Mouse (Mus musculus) limb, embryonic 12.5 days (tissue): ENCODE results near the gene Serpinf1. TPM values are rescaled to one million over a fixed set of nuclear protein-coding genes. Genes with fewer than 3 reads are reported as not detected.
"Not testable (repeated sequence)": the region's sequence is repeated elsewhere in the genome, so short reads cannot be mapped to it uniquely, and the experiment has no call there.

Experiments used
- ATAC-seq: fragments of 200-750 bp; cut with Nextera tagmentation; 2 replicates; pipeline ENCODE4 v1.8.0; 2017; ENCODE audit warnings: low read depth, moderate TSS enrichment; ENCODE audit not compliant: insufficient number of reproducible peaks, insufficient read depth, low FRiP score, low TSS enrichment
- H3K27ac ChIP-seq: fragments of 300-500 bp; sonication (generic); 2 replicates; pipeline ENCODE4 v1.5.1; 2016; ENCODE audit warnings: mild to moderate bottlenecking, moderate library complexity
- H3K27me3 ChIP-seq: fragments of 300-500 bp; sonication (generic); 2 replicates; pipeline ENCODE4 v1.6.1; 2016; ENCODE audit warnings: mild to moderate bottlenecking, moderate library complexity
- H3K36me3 ChIP-seq: fragments of 300-500 bp; sonication (generic); 2 replicates; pipeline ENCODE4 v1.6.1; 2016; ENCODE audit warnings: mild to moderate bottlenecking, moderate library complexity
- H3K4me1 ChIP-seq: fragments of 300-500 bp; sonication (generic); replicated peaks from 2 replicates; pipeline ENCODE4 v1.6.1; 2016
- H3K4me2 ChIP-seq: fragments of 300-500 bp; sonication (generic); 2 replicates; pipeline ENCODE4 v1.6.1; 2016; ENCODE audit warnings: mild to moderate bottlenecking, moderate library complexity
- H3K4me3 ChIP-seq: fragments of 300-500 bp; sonication (generic); replicated peaks from 2 replicates; pipeline ENCODE4 v1.5.1; 2016; ENCODE audit warnings: mild to moderate bottlenecking
- H3K9ac ChIP-seq: fragments of 300-500 bp; sonication (generic); replicated peaks from 2 replicates; pipeline ENCODE4 v1.6.1; 2016; ENCODE audit warnings: mild to moderate bottlenecking, moderate library complexity
- H3K9me3 ChIP-seq: fragments of 300-500 bp; sonication (generic); 2 replicates; pipeline ENCODE4 v1.6.1; 2016; ENCODE audit warnings: mild to moderate bottlenecking, moderate library complexity
- WGBS: fragments of 180-500 bp; shearing (Covaris S2); methylation state at CpG from one replicate; pipeline ENCODE4 v1.1.7; 2016; 5-methylcytosine and 5-hydroxymethylcytosine counted together
- polyA plus RNA-seq: library from polyadenylated mRNA; unstranded; fragments of >200 nt; fragmentation: Nextera tagmentation; extraction: Ambion mirVana; gene quantifications from 2 replicates; pipeline ENCODE4 v1.2.1, GENCODE M21; 2016

Serpinf1 gene
- polyA plus RNA-seq, 1 experiment from 2014 or later: 177 TPM

DNA sequence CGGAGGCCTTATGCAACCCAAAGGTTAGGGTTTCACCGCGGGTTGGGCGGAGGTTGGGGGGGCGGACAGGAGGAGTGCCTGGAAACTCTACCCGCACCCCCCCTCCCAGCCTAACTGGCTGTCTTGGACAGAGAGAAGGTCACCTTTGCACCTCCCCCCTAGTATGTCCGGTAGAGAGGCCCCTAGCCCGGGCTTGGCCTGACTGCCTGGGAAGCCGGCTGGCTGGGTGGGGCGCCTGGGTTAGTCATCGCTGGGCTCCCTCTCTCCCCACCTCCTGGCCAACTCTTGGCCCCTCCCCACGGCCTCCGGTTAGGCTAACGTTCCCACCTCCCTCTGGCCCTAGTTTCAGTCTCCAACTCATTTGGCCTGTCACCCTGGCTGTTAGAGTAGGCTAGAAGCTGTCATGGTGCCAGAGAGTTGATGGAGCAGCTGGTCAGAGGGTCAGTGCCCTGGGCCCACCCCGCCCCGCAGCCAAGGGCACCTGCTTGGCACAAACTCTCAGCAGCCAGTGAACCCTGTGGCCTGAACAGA lies 39.8 kb upstream of the Serpinf1 start:
- H3K27me3 ChIP-seq: no peaks in the 10 kb centered on the region
- ATAC-seq: no peak
- WGBS: 4% methylated on average over 15 of the region's 16 CpGs
- peaks cover 37% of the 10 kb centered on the region for H3K4me1 ChIP-seq
- H3K9ac ChIP-seq: peak overlapping the region; percentile 65
- H3K4me3 ChIP-seq: peak overlapping the region; percentile 69
- H3K4me2 ChIP-seq: peak overlapping the region; percentile 96
- H3K9me3 ChIP-seq: no peaks in the 10 kb centered on the region
- peaks cover 7% of the 10 kb centered on the region; the same call in 1 of the 2 replicates for H3K36me3 ChIP-seq
- H3K27ac ChIP-seq: peak overlapping the region; percentile 64

GRCm38 (mm10) chr11:75461743-75462252 lies 39.3 kb upstream of the Serpinf1 start:
- H3K36me3 ChIP-seq: peaks cover 7% of the 10 kb centered on the region; the same call in 1 of the 2 replicates
- no peaks in the 10 kb centered on the region for H3K27me3 ChIP-seq
- H3K9me3 ChIP-seq: no peaks in the 10 kb centered on the region
- peak overlapping the region; percentile 96 for H3K4me2 ChIP-seq
- H3K27ac ChIP-seq: peak overlapping the region; percentile 64; the same call in 1 of the 2 replicates
- peak overlapping the region; percentile 69 for H3K4me3 ChIP-seq
- peak overlapping the region; percentile 65 for H3K9ac ChIP-seq
- H3K4me1 ChIP-seq: peaks cover 37% of the 10 kb centered on the region
- WGBS: under 1% methylated on average over 30 of the region's 30 CpGs
- peak; percentile 14 for ATAC-seq

GRCm38 (mm10) chr11:75460844-75461742 lies 38.6 kb upstream of the Serpinf1 start, which contains the start of gene Tlcd2:
Gene Tlcd2 (plus strand): TSS chr11:75461715.
- no peaks in the 10 kb centered on the region for H3K9me3 ChIP-seq
- under 1% methylated on average over 46 of the region's 46 CpGs for WGBS
- ATAC-seq: peak; percentile 95
- H3K4me1 ChIP-seq: peaks cover 37% of the 10 kb centered on the region
- peak within 1 kb of the TSS; percentile 93 for H3K27ac ChIP-seq
- H3K9ac ChIP-seq: peak within 1 kb of the TSS; percentile 65
- peak within 1 kb of the TSS; percentile 69 for H3K4me3 ChIP-seq
- H3K4me2 ChIP-seq: peak within 1 kb of the TSS; percentile 96
- H3K36me3 ChIP-seq: peaks cover 7% of the 10 kb centered on the region; the same call in 1 of the 2 replicates
- no peaks in the 10 kb centered on the region for H3K27me3 ChIP-seq

DNA sequence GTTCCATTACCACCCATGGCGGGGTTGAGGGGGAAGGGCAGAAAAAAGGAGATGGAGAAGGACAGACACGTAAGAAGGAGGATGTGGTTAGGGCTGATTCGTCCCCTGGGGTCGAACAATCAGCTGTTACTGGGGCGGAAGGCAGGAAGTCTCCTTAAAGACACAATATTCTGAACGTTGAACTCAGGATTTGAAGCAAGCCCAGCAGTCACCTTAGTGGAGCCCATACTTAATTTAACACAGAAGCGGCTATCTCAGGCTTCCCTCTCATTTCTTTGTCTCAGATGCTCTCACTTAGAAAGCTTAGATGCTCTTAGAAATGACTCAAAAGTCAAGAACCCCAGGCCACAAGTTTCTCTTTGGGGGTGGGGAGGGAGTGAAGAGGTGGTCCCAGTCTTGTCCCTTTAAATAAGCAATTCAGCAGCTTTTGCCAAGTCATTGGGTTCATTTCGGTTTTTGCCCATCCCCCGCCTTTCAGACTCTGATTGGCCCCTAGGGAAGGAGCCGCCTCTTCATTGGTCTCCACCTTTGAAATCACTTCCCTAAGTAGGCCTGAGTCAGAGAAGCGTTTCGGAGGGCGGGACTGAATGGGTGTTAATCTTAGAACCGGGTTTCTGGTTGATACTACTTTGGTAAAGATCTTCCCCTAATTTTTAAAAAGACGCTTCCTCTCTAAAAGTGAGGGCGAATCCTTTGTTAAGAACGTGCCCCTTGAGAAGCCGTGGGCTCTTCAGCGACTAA lies 37.8 kb upstream of the Serpinf1 start:
- Histone ChIP-seq H3K4me1 (peaks cover 39% of the 10 kb centered on the region), H3K27ac (peak overlapping the region; percentile 93), H3K9me3 (no peaks in the 10 kb centered on the region), H3K36me3 (peaks cover 3% of the 10 kb centered on the region; the same call in 1 of the 2 replicates), H3K4me2 (peak overlapping the region; percentile 96), H3K27me3 (no peaks in the 10 kb centered on the region), H3K4me3 (peak overlapping the region; percentile 69), H3K9ac (peak overlapping the region; percentile 50)
- WGBS: 4% methylated on average over 19 of the region's 19 CpGs
- no peak for ATAC-seq

- WGBS: 33% methylated on average over 5 of the region's 5 CpGs
- Histone ChIP-seq H3K4me3 (peak overlapping the region; percentile 69), H3K27ac (peak overlapping the region; percentile 93), H3K4me2 (peak overlapping the region; percentile 96), H3K36me3 (no peaks in the 10 kb centered on the region), H3K9ac (no peak overlapping the region), H3K4me1 (peaks cover 44% of the 10 kb centered on the region), H3K27me3 (no peaks in the 10 kb centered on the region), H3K9me3 (no peaks in the 10 kb centered on the region)
- no peak for ATAC-seq
These were observed 37.2 kb upstream of the Serpinf1 start for GRCm38 (mm10) chr11:75459751-75460102.

- H3K36me3 ChIP-seq: no peaks in the 10 kb centered on the region
- 80% methylated on average over 5 of the region's 5 CpGs for WGBS
- no peak overlapping the region for H3K4me3 ChIP-seq
- H3K27ac ChIP-seq: peak overlapping the region; percentile 93; the same call in 1 of the 2 replicates
- no peaks in the 10 kb centered on the region for H3K27me3 ChIP-seq
- H3K9ac ChIP-seq: no peak overlapping the region
- no peak for ATAC-seq
- no peaks in the 10 kb centered on the region for H3K9me3 ChIP-seq
- H3K4me2 ChIP-seq: peak overlapping the region; percentile 96; the same call in 1 of the 2 replicates
- H3K4me1 ChIP-seq: peaks cover 47% of the 10 kb centered on the region
These were observed 36.7 kb upstream of the Serpinf1 start for GRCm38 (mm10) chr11:75459141-75459711.

- no peak for ATAC-seq
- Histone ChIP-seq H3K4me1 (peaks cover 51% of the 10 kb centered on the region), H3K27me3 (no peaks in the 10 kb centered on the region), H3K9ac (no peak overlapping the region), H3K27ac (no peak overlapping the region), H3K9me3 (no peaks in the 10 kb centered on the region), H3K4me3 (no peak overlapping the region), H3K36me3 (no peaks in the 10 kb centered on the region), H3K4me2 (no peak overlapping the region)
- 89% methylated on average over 8 of the region's 8 CpGs for WGBS
These were observed 36.1 kb upstream of the Serpinf1 start for GRCm38 (mm10) chr11:75458628-75459041.

- no peaks in the 10 kb centered on the region for H3K36me3 ChIP-seq
- ATAC-seq: no peak
- H3K4me3 ChIP-seq: no peak overlapping the region
- H3K4me1 ChIP-seq: peaks cover 49% of the 10 kb centered on the region
- H3K27me3 ChIP-seq: no peaks in the 10 kb centered on the region
- no peak overlapping the region for H3K27ac ChIP-seq
- WGBS: 13% methylated on average over 3 of the region's 3 CpGs
- no peak overlapping the region for H3K4me2 ChIP-seq
- no peak overlapping the region for H3K9ac ChIP-seq
- H3K9me3 ChIP-seq: no peaks in the 10 kb centered on the region
These were observed 35.7 kb upstream of the Serpinf1 start for GRCm38 (mm10) chr11:75458169-75458568.

- H3K9me3 ChIP-seq: no peaks in the 10 kb centered on the region
- WGBS: 89% methylated on average over 7 of the region's 7 CpGs
- no peak for ATAC-seq
These were observed 34.0 kb upstream of the Serpinf1 start for GRCm38 (mm10) chr11:75456440-75456871.

GRCm38 (mm10) chr11:75455971-75456370 lies 33.5 kb upstream of the Serpinf1 start:
- not testable (repeated sequence) for H3K4me3 ChIP-seq, H3K36me3 ChIP-seq, H3K4me2 ChIP-seq, H3K27ac ChIP-seq, H3K9ac ChIP-seq, H3K9me3 ChIP-seq, H3K27me3 ChIP-seq, ATAC-seq
- H3K4me1 ChIP-seq: peaks cover 33% of the 10 kb centered on the region
- 84% methylated on average over 2 of the region's 2 CpGs for whole genome bisulfite sequencing

More at GRCm38 (mm10) chr11:75456440-75456871, 34.0 kb upstream of the Serpinf1 start:
- no peak overlapping the region for H3K4me3 ChIP-seq
- H3K9ac ChIP-seq: no peak overlapping the region
- H3K36me3 ChIP-seq: peaks cover 3% of the 10 kb centered on the region; the same call in 1 of the 2 replicates
- no peaks in the 10 kb centered on the region for H3K27me3 ChIP-seq
- H3K4me2 ChIP-seq: no peak overlapping the region
- H3K4me1 ChIP-seq: peaks cover 33% of the 10 kb centered on the region
- H3K27ac ChIP-seq: no peak overlapping the region
